Mouse (Mus musculus) hindbrain, embryonic 13.5 days (tissue): Measurements from ENCODE around the gene Hcar1. TPM values are rescaled to one million over a fixed set of nuclear protein-coding genes. Genes with fewer than 3 reads are reported as not detected.

Source experiments
- polyA plus RNA-seq: library from polyadenylated mRNA; unstranded; fragments of >200 nt; fragmentation: Nextera tagmentation; extraction: Ambion mirVana; gene quantifications from 2 replicates; pipeline ENCODE4 v1.2.1, GENCODE M21; 2015

Hcar1 gene
- polyA plus RNA-seq, 1 experiment from 2014 or later, result 0.34 TPM

Other genes starting within 250 kb of the Hcar1 start
- 80.2 and 84.8 TPM in 2 replicates for gene Clip1, start 195.4 kb downstream of the Hcar1 start, polyA plus RNA-seq
- gene Zcchc8, start 158.9 kb downstream of the Hcar1 start, polyA plus RNA-seq, result 68.7 and 70.7 TPM in 2 replicates
- gene Rsrc2, start 130.6 kb downstream of the Hcar1 start, polyA plus RNA-seq, result 169 and 177 TPM in 2 replicates
- 7.2 and 7.4 TPM in 2 replicates for gene Kntc1, start 130.3 kb downstream of the Hcar1 start, polyA plus RNA-seq
- not detected in 2 replicates for gene Hcar2, start 14.5 kb downstream of the Hcar1 start, polyA plus RNA-seq
- 143 and 146 TPM in 2 replicates for gene Denr, start 27.2 kb upstream of the Hcar1 start, polyA plus RNA-seq
- 5.6 and 5.8 TPM in 2 replicates for gene Gm43518, start 47.4 kb upstream of the Hcar1 start, polyA plus RNA-seq
- 6.2 and 7.8 TPM in 2 replicates for gene Ccdc62, start 50.7 kb upstream of the Hcar1 start, polyA plus RNA-seq
- 21.4 and 25.5 TPM in 2 replicates for gene Hip1r, start 93.6 kb upstream of the Hcar1 start, polyA plus RNA-seq
- 79.3 and 84.7 TPM in 2 replicates for gene Vps37b, start 152.2 kb upstream of the Hcar1 start, polyA plus RNA-seq
- gene Abcb9, start 215.8 kb upstream of the Hcar1 start, polyA plus RNA-seq, result 7.1 and 8.3 TPM in 2 replicates
- 29.4 and 34.0 TPM in 2 replicates for gene Ogfod2, start 232.3 kb upstream of the Hcar1 start, polyA plus RNA-seq
- gene Arl6ip4, start 236.1 kb upstream of the Hcar1 start, polyA plus RNA-seq, result 71.7 and 75.1 TPM in 2 replicates